Comparison of ENCODE assay signal across 26 mouse cellular contexts in the genomic region with DNA sequence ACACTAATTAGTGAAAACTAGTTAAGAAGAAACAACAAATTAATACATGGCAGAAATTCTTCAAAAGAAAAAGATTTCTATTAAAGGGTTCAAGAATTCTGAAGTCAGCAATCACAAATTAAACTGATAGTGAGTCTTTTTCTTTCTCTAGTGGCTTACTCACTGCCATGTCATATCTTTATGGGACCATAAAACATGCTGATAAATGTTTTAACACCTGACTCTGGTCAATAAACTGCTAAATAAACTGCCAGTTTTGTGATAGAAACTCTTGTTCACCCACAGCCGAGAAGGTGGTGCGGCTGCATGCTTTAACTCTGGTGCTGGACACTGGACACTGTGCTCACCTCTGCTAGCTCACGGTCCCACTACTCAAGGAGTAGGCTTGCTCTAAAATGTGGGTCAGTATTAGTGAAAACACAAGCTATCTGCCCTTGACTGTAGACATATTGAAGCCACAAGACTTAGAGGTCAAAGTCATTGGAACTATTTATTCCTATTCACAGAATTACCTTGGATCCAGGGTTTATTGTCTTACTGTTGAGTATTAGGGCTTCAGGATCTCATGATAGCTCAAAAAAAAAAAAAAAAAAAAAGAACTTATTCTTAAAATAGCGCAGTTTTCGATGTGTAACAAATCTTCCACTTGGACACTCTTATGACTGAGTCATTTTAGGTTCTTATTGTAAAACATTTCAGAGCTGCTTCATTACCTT.
DNase-seq lines count a peak whose midpoint lies in the region; ATAC-seq and TF ChIP-seq lines count a peak whose summit lies in the region.
"Had no signal": no experiment of that assay in that cellular context is flagged by ENCODE, and none has a peak within 500 bp of the region (broad histone marks: within the 10 kb centered on the region; RNA-seq: fewer than 3 reads in every experiment).

No protein-coding gene starts in this region.

- no peak overlapping the region for H3K4me3 ChIP-seq in MEL (ENCODE audit: control insufficient read depth in 1 of 2, insufficient read depth in 1 of 2, low read depth in 2 of 2, low read length in 2 of 2)
- H3K4me3 ChIP-seq in intestine, embryonic 14.5 days (ENCODE audit: low read depth, low read length) = no peak overlapping the region
- H3K4me3 ChIP-seq in intestine, embryonic 16.5 days (ENCODE audit: low read length) = no peak overlapping the region
- H3K4me3 ChIP-seq: embryonic facial prominence, embryonic 13.5 days; embryonic facial prominence, embryonic 15.5 days; erythroblast, embryonic 14.5 days; forebrain, embryonic 10.5 days; forebrain, embryonic 12.5 days had no signal

- H3K4me2 ChIP-seq in intestine, embryonic 14.5 days (ENCODE audit: low read length) = no peak overlapping the region
- no peak overlapping the region; the same call in 1 of the 2 replicates for H3K4me2 ChIP-seq in intestine, embryonic 16.5 days (ENCODE audit: low read depth, low read length)
- H3K4me2 ChIP-seq: embryonic facial prominence, embryonic 13.5 days; embryonic facial prominence, embryonic 15.5 days; forebrain, embryonic 12.5 days had no signal

- no peaks in the 10 kb centered on the region for H3K9me3 ChIP-seq in MEL (replicated peaks; ENCODE audit: insufficient read depth, low read length)
- H3K9me3 ChIP-seq in intestine, embryonic 14.5 days (ENCODE audit: control insufficient read depth, low read length) = no peaks in the 10 kb centered on the region
- no peaks in the 10 kb centered on the region for H3K9me3 ChIP-seq in intestine, embryonic 16.5 days (ENCODE audit: control insufficient read depth, low read length)
- H3K9me3 ChIP-seq: embryonic facial prominence, embryonic 13.5 days; embryonic facial prominence, embryonic 15.5 days; forebrain, embryonic 10.5 days; forebrain, embryonic 12.5 days had no signal

- TF ChIP-seq POLR2A in MEL (IDR thresholded peaks at IDR 0.05; ENCODE audit: control insufficient read depth in 1 of 2, insufficient read depth in 1 of 2, low read depth in 1 of 2, low read length in 2 of 2, poor library complexity in 1 of 2) = no peak

- TF ChIP-seq CTCF in MEL (IDR thresholded peaks at IDR 0.05 in 2 of 3, conservative IDR thresholded peaks at IDR 0.05 in 1 of 3; ENCODE audit: control insufficient read depth in 1 of 3, insufficient read depth in 1 of 3, low read depth in 2 of 3, low read length in 3 of 3, poor library complexity in 1 of 3, severe bottlenecking in 1 of 3) = no peak

- DNase-seq in MEL (ENCODE audit: low read depth, low spot score) = peak; percentile 21
- peak; percentile 58 for DNase-seq in intestine, embryonic 14.5 days (ENCODE audit: low spot score)
- DNase-seq in large intestine, adult 2 months (ENCODE audit: low read depth, low spot score) = peak; percentile 55
- DNase-seq in kidney, postnatal 14 days = no peak
- no peak for DNase-seq in adrenal gland, postnatal 36 days
- no peak for DNase-seq in yolk sac, embryonic 10.5 days (ENCODE audit: low spot score)
- DNase-seq in frontal cortex, postnatal 10 days (ENCODE audit: low spot score in 2 of 2) = no peak
- DNase-seq: adrenal gland, adult 8-10 months; adrenal gland, postnatal 14 days; cerebellum, adult 11 months; cerebellum, adult 18-20 months; cerebellum, adult 8-10 months; cerebellum, adult 9-11 months; cerebellum, postnatal 14 days; cerebellum, postnatal 36 days; embryo, embryonic 11 days had no signal

- H3K27ac ChIP-seq in MEL (ENCODE audit: control insufficient read depth, low read depth, low read length) = peak overlapping the region; percentile 63; the same call in 1 of the 2 replicates
- no peak overlapping the region for H3K27ac ChIP-seq in intestine, embryonic 14.5 days (ENCODE audit: low read depth)
- peak overlapping the region; percentile 76; the same call in 1 of the 2 replicates for H3K27ac ChIP-seq in intestine, embryonic 16.5 days (ENCODE audit: low read length)
- H3K27ac ChIP-seq: embryonic facial prominence, embryonic 13.5 days; embryonic facial prominence, embryonic 15.5 days; forebrain, embryonic 10.5 days; forebrain, embryonic 12.5 days had no signal

- no peak for TF ChIP-seq RAD21 in MEL (IDR thresholded peaks at IDR 0.05; ENCODE audit: low read depth, low read length)

- no peaks in the 10 kb centered on the region for H3K79me2 ChIP-seq in MEL (ENCODE audit: control insufficient read depth, insufficient read depth, low read length, poor library complexity)

- TF ChIP-seq EP300 in MEL (IDR thresholded peaks at IDR 0.05; ENCODE audit: low read depth in 1 of 2, low read length in 2 of 2) = peak; percentile 77 to 84

- no peaks in the 10 kb centered on the region for H3K27me3 ChIP-seq in MEL (ENCODE audit: control insufficient read depth in 1 of 2, insufficient read depth in 2 of 2, low read length in 2 of 2)
- no peaks in the 10 kb centered on the region for H3K27me3 ChIP-seq in intestine, embryonic 14.5 days (replicated peaks; ENCODE audit: control insufficient read depth, insufficient read depth, low read length)
- H3K27me3 ChIP-seq in intestine, embryonic 16.5 days (replicated peaks; ENCODE audit: control insufficient read depth, insufficient read depth, low read length) = no peaks in the 10 kb centered on the region
- H3K27me3 ChIP-seq: embryonic facial prominence, embryonic 13.5 days; embryonic facial prominence, embryonic 15.5 days; forebrain, embryonic 12.5 days; Patski had no signal

- no peak overlapping the region for H3K9ac ChIP-seq in MEL (ENCODE audit: control insufficient read depth, low read depth, low read length, poor library complexity, severe bottlenecking)
- no peak overlapping the region for H3K9ac ChIP-seq in intestine, embryonic 14.5 days (ENCODE audit: low read length)
- H3K9ac ChIP-seq in intestine, embryonic 16.5 days (ENCODE audit: low read depth, low read length) = no peak overlapping the region
- H3K9ac ChIP-seq: embryonic facial prominence, embryonic 13.5 days; embryonic facial prominence, embryonic 15.5 days; forebrain, embryonic 12.5 days had no signal

- H3K36me3 ChIP-seq in MEL (ENCODE audit: control insufficient read depth in 1 of 2, insufficient read depth in 2 of 2, low read length in 2 of 2) = peaks cover 3 to 26% of the 10 kb centered on the region in 2 experiments; a peak in 3 of 4 replicates
- H3K36me3 ChIP-seq in intestine, embryonic 14.5 days (ENCODE audit: control insufficient read depth, insufficient read depth, low read length) = no peaks in the 10 kb centered on the region
- no peaks in the 10 kb centered on the region for H3K36me3 ChIP-seq in intestine, embryonic 16.5 days (ENCODE audit: control insufficient read depth, insufficient read depth, low read length)
- H3K36me3 ChIP-seq: embryonic facial prominence, embryonic 15.5 days; forebrain, embryonic 12.5 days had no signal

- peaks cover 13 to 22% of the 10 kb centered on the region in 2 experiments for H3K4me1 ChIP-seq in MEL (ENCODE audit: control insufficient read depth in 1 of 2, insufficient read depth in 2 of 2, low read length in 2 of 2)
- no peaks in the 10 kb centered on the region for H3K4me1 ChIP-seq in intestine, embryonic 14.5 days (replicated peaks; ENCODE audit: control insufficient read depth, insufficient read depth, low read length)
- H3K4me1 ChIP-seq in intestine, embryonic 16.5 days (ENCODE audit: control insufficient read depth, insufficient read depth, low read length) = no peaks in the 10 kb centered on the region
- H3K4me1 ChIP-seq: embryonic facial prominence, embryonic 13.5 days; embryonic facial prominence, embryonic 15.5 days; forebrain, embryonic 10.5 days; forebrain, embryonic 12.5 days had no signal

- ATAC-seq in intestine, embryonic 14.5 days (replicated peaks; ENCODE audit: low FRiP score, low TSS enrichment, low read depth) = peak; percentile 66
- ATAC-seq in intestine, embryonic 16.5 days = peak; percentile 96
- ATAC-seq: activated CD4-positive, CD25-positive, alpha-beta regulatory T cell, adult 4 months; forebrain, embryonic 14.5 days; forebrain, embryonic 16.5 days; Patski had no signal

- 74% methylated on average over 5 of the region's 5 CpGs for WGBS in intestine, embryonic 14.5 days
- WGBS in intestine, embryonic 16.5 days = 65% methylated on average over 5 of the region's 5 CpGs
- WGBS in large intestine, adult 2 months = 30% methylated on average over 5 of the region's 5 CpGs

TF ChIP-seq in MEL, 35 proteins besides CTCF, POLR2A, EP300 and RAD21 (continues in another document):
- no peak for TF ChIP-seq UBTF (IDR thresholded peaks at IDR 0.05; ENCODE audit: borderline replicate concordance, insufficient read depth, low read depth, low read length)
- 0 out of 2 replicates have a peak, but pooled peaks have one; percentile 22 for TF ChIP-seq MXI1 (IDR thresholded peaks at IDR 0.05; ENCODE audit: low read depth, low read length)
- TF ChIP-seq MAFK (IDR thresholded peaks at IDR 0.05; ENCODE audit: borderline replicate concordance, low read depth, low read length) = peak; percentile 45; the same call in 1 of the 2 replicates
- TF ChIP-seq POLR2AphosphoS2 (IDR thresholded peaks at IDR 0.05; ENCODE audit: low read length) = no peak
- no peak for TF ChIP-seq CHD1 (IDR thresholded peaks at IDR 0.05; ENCODE audit: low read depth, low read length)
- no peak for TF ChIP-seq ZC3H11A (IDR thresholded peaks at IDR 0.05; ENCODE audit: low read depth, low read length)
- TF ChIP-seq ELF1 (IDR thresholded peaks at IDR 0.05; ENCODE audit: low read depth, low read length) = no peak
- TF ChIP-seq BHLHE40 (IDR thresholded peaks at IDR 0.05; ENCODE audit: borderline replicate concordance, low read depth, low read length) = peak; percentile 58; the same call in 1 of the 2 replicates
- no peak for TF ChIP-seq TAL1 (IDR thresholded peaks at IDR 0.05; ENCODE audit: low read length)
- no peak for TF ChIP-seq TBP (IDR thresholded peaks at IDR 0.05; ENCODE audit: low read depth, low read length)
- TF ChIP-seq HCFC1 (IDR thresholded peaks at IDR 0.05; ENCODE audit: low read depth, low read length) = no peak
- no peak; the same call in 1 of the 2 replicates for TF ChIP-seq ZNF384 (IDR thresholded peaks at IDR 0.05; ENCODE audit: low read depth, low read length)
- peak; percentile 84 for TF ChIP-seq RCOR1 (IDR thresholded peaks at IDR 0.05; ENCODE audit: low read depth, low read length)
- no peak for TF ChIP-seq MEF2A (IDR thresholded peaks at IDR 0.05; ENCODE audit: extremely low read depth, insufficient replicate concordance, low read depth, low read length, poor library complexity, severe bottlenecking)
- TF ChIP-seq JUND (IDR thresholded peaks at IDR 0.05; ENCODE audit: low read depth, low read length) = no peak
- TF ChIP-seq E2F4 (IDR thresholded peaks at IDR 0.05; ENCODE audit: borderline replicate concordance, low read depth, low read length) = no peak
- TF ChIP-seq MYC (IDR thresholded peaks at IDR 0.05; ENCODE audit: low read depth, low read length) = no peak
- TF ChIP-seq ETS1 (IDR thresholded peaks at IDR 0.05; ENCODE audit: low read depth, low read length) = peak; percentile 65
- no peak for TF ChIP-seq USF2 (IDR thresholded peaks at IDR 0.05; ENCODE audit: borderline replicate concordance in 1 of 2, insufficient read depth in 1 of 2, low read depth in 1 of 2, low read length in 2 of 2)
- 0 out of 2 replicates have a peak, but pooled peaks have one; percentile 51 for TF ChIP-seq TCF12 (IDR thresholded peaks at IDR 0.05; ENCODE audit: low read depth, low read length)

Comparison
In these comparisons a context has a peak if more than half of its experiments do, and no peak if none do; other contexts are left out.
1. DNase-seq: peak in MEL (single experiment), intestine, embryonic 14.5 days (single experiment) and large intestine, adult 2 months (single experiment); none in kidney, postnatal 14 days (single experiment), adrenal gland, postnatal 36 days (0 of 2), yolk sac, embryonic 10.5 days (single experiment) and frontal cortex, postnatal 10 days (0 of 2).